Mouse (Mus musculus): ENCODE measurements at regions not wholly inside any gene's neighbourhood (a gene's known extent, or its start where the extent isn't known, plus 50 kb on each side); places are given as distances from the start of the nearest gene placed in this dataset.

GRCm38 (mm10) chr16:27138384-27138783 is 146.9 kb upstream of the Gmnc start:
- DNase-seq = no peak

DNA sequence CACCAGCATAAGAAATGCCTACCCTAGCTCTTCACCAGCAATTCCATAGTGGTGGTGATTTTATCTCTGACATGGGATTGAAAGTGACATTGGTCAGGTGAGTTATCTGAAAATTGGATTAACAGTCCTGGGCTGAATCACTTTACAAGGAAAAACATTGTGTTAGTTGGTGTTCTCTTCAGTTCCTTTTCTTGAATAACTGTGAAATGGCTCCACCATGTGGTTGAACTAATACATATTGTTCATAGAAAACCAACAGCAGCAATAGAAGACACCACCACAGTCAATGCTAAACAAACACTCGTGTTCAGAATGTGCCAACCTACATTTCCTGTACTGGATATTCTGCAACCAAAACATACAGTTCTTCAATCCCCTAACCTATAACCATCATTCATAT is 147.5 kb upstream of the Gmnc start:
- no peak for DNase-seq

DNA sequence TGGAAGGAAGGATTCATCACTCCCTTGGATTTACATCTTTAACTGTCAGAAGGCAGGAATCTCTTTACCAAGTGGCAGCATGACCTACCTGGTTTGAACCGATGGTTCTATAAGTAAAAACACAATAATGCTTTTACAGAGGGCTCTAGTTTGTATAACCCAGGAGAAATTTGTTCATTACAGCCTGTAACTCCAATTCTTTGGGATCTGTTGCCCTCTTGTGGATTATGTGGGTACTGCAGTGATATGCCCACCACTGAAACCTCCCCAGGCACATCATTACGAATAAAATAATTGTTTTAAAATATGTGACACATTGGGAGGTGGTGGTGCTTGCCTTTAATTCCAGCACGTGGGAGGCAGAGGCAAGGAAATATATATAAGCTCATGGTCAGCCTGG is 148.6 kb upstream of the Gmnc start:
- DNase-seq = peak; percentile 8

DNA sequence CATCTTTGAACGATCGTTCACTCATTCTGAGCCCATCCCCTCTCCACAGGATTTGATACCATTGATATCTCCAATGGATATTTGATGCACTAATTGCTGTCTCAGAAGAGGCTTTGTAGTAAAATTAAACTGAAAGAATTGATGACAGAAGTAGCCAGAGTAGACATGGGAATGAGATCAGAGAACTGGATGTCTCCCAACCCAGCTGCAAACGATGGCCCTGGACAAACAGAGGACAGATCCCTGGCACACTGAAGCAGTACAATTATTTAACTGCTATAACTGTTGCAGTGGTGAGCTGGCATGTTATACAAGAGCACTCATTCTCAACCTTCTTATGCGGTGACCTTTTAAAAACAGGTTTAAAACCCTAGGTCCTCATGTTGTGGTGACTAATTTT is 151.5 kb upstream of the Ostn start:
- no peak for DNase-seq

- no peak for DNase-seq
Measured at GRCm38 (mm10) chr16:27195650-27196049, 111.6 kb upstream of the Ostn start.

All from adrenal gland, postnatal 25 days (tissue).